Mouse (Mus musculus) MEL (cell line): ENCODE data around the gene Ihh.

ENCODE experiments used
- CHD1 ChIP-seq: IDR thresholded peaks from 2 replicates; pipeline ENCODE4 v1.6.1; 2012; ENCODE audit warnings: low read depth, mild to moderate bottlenecking, inconsistent platforms, low read length, improper control_type of control experiment
- CTCF ChIP-seq, 3 experiments: IDR thresholded peaks in 2 of 3; conservative IDR thresholded peaks in 1 of 3; 2 replicates each; pipeline ENCODE4 v1.5.1; 2011 to 2012; ENCODE audit warnings: low read length in 3 of 3, low read depth in 2 of 3, mild to moderate bottlenecking in 2 of 3, improper control_type of control experiment in 1 of 3, inconsistent platforms in 1 of 3, mixed read lengths in 1 of 3, moderate library complexity in 1 of 3; ENCODE audit not compliant: control insufficient read depth in 1 of 3, insufficient read depth in 1 of 3, poor library complexity in 1 of 3, severe bottlenecking in 1 of 3
- EP300 ChIP-seq, 2 experiments: IDR thresholded peaks; 2 replicates each; pipeline ENCODE4 v1.6.1; 2011; ENCODE audit warnings: improper control_type of control experiment in 2 of 2, low read length in 2 of 2, low read depth in 1 of 2, mild to moderate bottlenecking in 1 of 2
- MYC ChIP-seq: IDR thresholded peaks from 2 replicates; pipeline ENCODE4 v1.6.1; 2011; ENCODE audit warnings: low read depth, mild to moderate bottlenecking, low read length, improper control_type of control experiment, moderate library complexity
- POLR2A ChIP-seq, 2 experiments: IDR thresholded peaks; 2 replicates each; pipeline ENCODE4 v1.6.1; 2011 to 2012; ENCODE audit warnings: low read length in 2 of 2, mild to moderate bottlenecking in 2 of 2, control low read depth in 1 of 2, improper control_type of control experiment in 1 of 2, low read depth in 1 of 2, moderate library complexity in 1 of 2; ENCODE audit not compliant: control insufficient read depth in 1 of 2, insufficient read depth in 1 of 2, poor library complexity in 1 of 2
- POLR2AphosphoS2 ChIP-seq: IDR thresholded peaks from 2 replicates; pipeline ENCODE4 v1.6.1; 2011; ENCODE audit warnings: low read length, improper control_type of control experiment
- SMC3 ChIP-seq: IDR thresholded peaks from 2 replicates; pipeline ENCODE4 v1.6.1; 2011; ENCODE audit warnings: low read depth, low read length, improper control_type of control experiment
- TCF12 ChIP-seq: IDR thresholded peaks from 2 replicates; pipeline ENCODE4 v1.6.1; 2014; ENCODE audit warnings: low read depth, mild to moderate bottlenecking, inconsistent platforms, low read length, improper control_type of control experiment, moderate library complexity
- USF2 ChIP-seq, 2 experiments: IDR thresholded peaks; 2 replicates each; pipeline ENCODE4 v1.6.1; 2011 to 2012; ENCODE audit warnings: improper control_type of control experiment in 2 of 2, low read length in 2 of 2, borderline replicate concordance in 1 of 2, inconsistent platforms in 1 of 2, low read depth in 1 of 2, mild to moderate bottlenecking in 1 of 2; ENCODE audit not compliant: insufficient read depth in 1 of 2
- ZKSCAN1 ChIP-seq: IDR thresholded peaks from 2 replicates; pipeline ENCODE4 v1.6.1; 2012; ENCODE audit warnings: low read depth, mild to moderate bottlenecking, inconsistent platforms, low read length, improper control_type of control experiment, moderate library complexity

DNA sequence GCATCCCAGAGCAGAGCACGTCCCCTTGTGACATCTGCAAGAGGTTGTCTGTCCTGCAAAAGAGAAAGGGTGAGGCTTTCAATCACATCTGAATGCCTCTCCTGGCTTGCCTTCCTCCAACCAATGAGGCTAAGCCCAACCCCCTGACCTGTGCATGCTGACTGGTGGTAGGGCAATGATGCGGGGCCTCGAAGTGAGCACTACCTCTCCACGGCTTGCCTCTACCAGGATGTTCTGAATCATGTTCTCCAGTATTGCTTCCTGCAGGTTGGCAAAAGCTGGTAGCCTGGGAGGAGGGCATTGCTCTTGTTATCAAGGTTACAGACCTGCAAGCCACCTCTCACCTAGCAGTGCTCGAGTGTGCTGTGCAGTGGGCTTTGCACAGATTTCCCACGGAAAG lies 49.3 kb downstream of the Ihh start:
- TF ChIP-seq CTCF (IDR thresholded peaks at IDR 0.05 in 2 of 3, conservative IDR thresholded peaks at IDR 0.05 in 1 of 3; ENCODE audit: control insufficient read depth in 1 of 3, insufficient read depth in 1 of 3, low read depth in 2 of 3, low read length in 3 of 3, poor library complexity in 1 of 3, severe bottlenecking in 1 of 3) = no peak
- no peak for TF ChIP-seq POLR2A (IDR thresholded peaks at IDR 0.05; ENCODE audit: control insufficient read depth in 1 of 2, insufficient read depth in 1 of 2, low read depth in 1 of 2, low read length in 2 of 2, poor library complexity in 1 of 2)
- TF ChIP-seq POLR2AphosphoS2 = no peak
- TF ChIP-seq CHD1 = no peak
- TF ChIP-seq MYC = no peak
- TF ChIP-seq ZKSCAN1 = no peak
- no peak for TF ChIP-seq TCF12
- TF ChIP-seq SMC3 = no peak
- TF ChIP-seq USF2 (IDR thresholded peaks at IDR 0.05; ENCODE audit: borderline replicate concordance in 1 of 2, insufficient read depth in 1 of 2, low read depth in 1 of 2, low read length in 2 of 2) = no peak
- no peak for TF ChIP-seq EP300 (IDR thresholded peaks at IDR 0.05; ENCODE audit: low read depth in 1 of 2, low read length in 2 of 2)
